Comparison of ENCODE assay signal across 8 mouse cellular contexts in the genomic region with DNA sequence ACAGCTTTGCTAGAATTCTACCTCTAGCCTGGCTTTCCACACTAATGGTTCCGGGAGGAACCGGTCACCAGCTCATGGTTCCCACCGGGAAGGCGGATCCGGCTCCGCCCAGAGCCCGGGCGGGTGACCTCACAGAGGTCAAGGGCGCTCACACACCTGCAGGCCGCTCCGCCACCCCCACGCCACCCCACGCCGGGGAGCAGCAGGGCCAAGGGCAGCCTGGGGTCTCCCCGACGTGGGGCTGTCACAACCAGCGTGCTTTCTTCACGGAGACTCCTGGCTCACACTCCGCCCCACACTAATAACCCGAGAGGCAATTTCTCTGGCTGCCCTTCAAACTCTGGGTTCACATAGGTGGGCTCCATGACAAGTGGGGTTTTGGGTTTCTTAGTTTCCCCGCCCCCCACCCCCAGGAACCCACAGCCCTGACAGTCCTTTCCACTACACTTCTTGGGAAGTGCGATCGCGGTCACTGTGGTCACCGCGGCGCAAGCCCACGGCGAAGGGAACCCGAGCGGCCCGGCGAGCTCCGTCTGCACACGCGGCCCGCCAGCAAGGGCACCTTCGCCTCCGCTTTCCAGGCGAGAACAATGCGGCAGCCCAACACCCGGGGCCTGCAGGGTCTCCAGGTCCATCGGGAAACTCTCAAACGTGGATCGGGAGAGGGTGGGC. TPM values are rescaled to one million over a fixed set of nuclear protein-coding genes. Genes with fewer than 3 reads are reported as not detected.
DNase-seq lines count a peak whose midpoint lies in the region; ATAC-seq and TF ChIP-seq lines count a peak whose summit lies in the region.

No protein-coding gene starts in this region.

- H3K36me3 ChIP-seq in forebrain, embryonic 12.5 days (replicated peaks): no peaks in the 10 kb centered on the region
- no peaks in the 10 kb centered on the region for H3K36me3 ChIP-seq in heart, embryonic 15.5 days
- no peaks in the 10 kb centered on the region for H3K36me3 ChIP-seq in neural tube, embryonic 14.5 days (ENCODE audit: control insufficient read depth, insufficient read depth, low read length)
- H3K36me3 ChIP-seq in thymus, adult 2 months (ENCODE audit: control insufficient read depth, insufficient read depth, low read length): no peaks in the 10 kb centered on the region

- peaks cover 38% of the 10 kb centered on the region for H3K4me1 ChIP-seq in forebrain, embryonic 12.5 days
- peaks cover 11% of the 10 kb centered on the region for H3K4me1 ChIP-seq in heart, embryonic 15.5 days (replicated peaks)
- H3K4me1 ChIP-seq in neural tube, embryonic 14.5 days (ENCODE audit: control insufficient read depth, insufficient read depth, low read length): peaks cover 12% of the 10 kb centered on the region; the same call in 1 of the 2 replicates
- H3K4me1 ChIP-seq in thymus, adult 2 months (replicated peaks; ENCODE audit: control insufficient read depth, insufficient read depth, low read length): peaks cover 7% of the 10 kb centered on the region; the same call in 1 of the 2 replicates

- ATAC-seq in cerebellum, adult (ENCODE audit: insufficient number of reproducible peaks, low FRiP score, low TSS enrichment): peak; percentile 47
- peak; percentile 3 for ATAC-seq in forebrain, embryonic 12.5 days (ENCODE audit: low FRiP score)
- peak; percentile 51 for ATAC-seq in heart, embryonic 15.5 days (replicated peaks; ENCODE audit: insufficient number of reproducible peaks, insufficient read depth, low FRiP score, low read depth)
- ATAC-seq in neural tube, embryonic 14.5 days (ENCODE audit: low read depth): peak; percentile 47

- 1% methylated on average over 45 of the region's 45 CpGs for WGBS in forebrain, embryonic 12.5 days
- under 1% methylated on average over 45 of the region's 45 CpGs for WGBS in heart, embryonic 15.5 days
- under 1% methylated on average over 45 of the region's 45 CpGs for WGBS in neural tube, embryonic 14.5 days
- under 1% methylated on average over 45 of the region's 45 CpGs for WGBS in thymus, adult 2 months

- H3K4me2 ChIP-seq in forebrain, embryonic 12.5 days: peak overlapping the region; percentile 98
- H3K4me2 ChIP-seq in heart, embryonic 15.5 days: peak overlapping the region; percentile 88
- peak overlapping the region; percentile 98 for H3K4me2 ChIP-seq in neural tube, embryonic 14.5 days (ENCODE audit: low read depth, low read length)

- peak overlapping the region; percentile 75 for H3K4me3 ChIP-seq in forebrain, embryonic 12.5 days (replicated peaks)
- H3K4me3 ChIP-seq in heart, embryonic 15.5 days: peak overlapping the region; percentile 77
- peak overlapping the region; percentile 64 for H3K4me3 ChIP-seq in neural tube, embryonic 14.5 days (ENCODE audit: low read depth, low read length)
- peak overlapping the region; percentile 59 for H3K4me3 ChIP-seq in thymus, adult 2 months (ENCODE audit: control insufficient read depth, insufficient read depth, low read length)

- no peak for TF ChIP-seq POLR2A in thymus, adult 2 months (IDR thresholded peaks at IDR 0.05; ENCODE audit: control insufficient read depth, extremely low read depth, insufficient read depth, low read length, poor library complexity)

- H3K9ac ChIP-seq in forebrain, embryonic 12.5 days: peak overlapping the region; percentile 75
- peak overlapping the region; percentile 80 for H3K9ac ChIP-seq in heart, embryonic 15.5 days
- peak overlapping the region; percentile 87 for H3K9ac ChIP-seq in neural tube, embryonic 14.5 days (replicated peaks; ENCODE audit: low read depth, low read length)

- no peak for TF ChIP-seq CTCF in thymus, adult 2 months (IDR thresholded peaks at IDR 0.05; ENCODE audit: borderline replicate concordance, control insufficient read depth, extremely low read depth, insufficient read depth, low read length, poor library complexity)

- H3K27ac ChIP-seq in forebrain, embryonic 12.5 days: peak overlapping the region; percentile 100
- peak overlapping the region; percentile 100 for H3K27ac ChIP-seq in heart, embryonic 15.5 days
- H3K27ac ChIP-seq in neural tube, embryonic 14.5 days (ENCODE audit: low read depth, low read length): peak overlapping the region; percentile 100
- peak overlapping the region; percentile 76 for H3K27ac ChIP-seq in thymus, adult 2 months (ENCODE audit: control insufficient read depth, insufficient read depth, low read length)

- no peaks in the 10 kb centered on the region for H3K27me3 ChIP-seq in forebrain, embryonic 12.5 days
- no peaks in the 10 kb centered on the region for H3K27me3 ChIP-seq in heart, embryonic 15.5 days
- no peaks in the 10 kb centered on the region for H3K27me3 ChIP-seq in neural tube, embryonic 14.5 days (ENCODE audit: control insufficient read depth, insufficient read depth, low read length)
- no peaks in the 10 kb centered on the region for H3K27me3 ChIP-seq in thymus, adult 2 months (ENCODE audit: control insufficient read depth, insufficient read depth, low read length)

- peak; percentile 85 for DNase-seq in ES-CJ7 (ENCODE audit: low read depth, low spot score)
- DNase-seq in kidney, postnatal 25 days: peak; percentile 87 to 94
- DNase-seq in lung, adult 18-20 months: peak; percentile 87 to 89
- peak; percentile 66 for DNase-seq in thymus, adult 2 months

- no peaks in the 10 kb centered on the region for H3K9me3 ChIP-seq in forebrain, embryonic 12.5 days
- no peaks in the 10 kb centered on the region for H3K9me3 ChIP-seq in heart, embryonic 15.5 days (replicated peaks)
- H3K9me3 ChIP-seq in neural tube, embryonic 14.5 days (ENCODE audit: control insufficient read depth, low read length): no peaks in the 10 kb centered on the region

RNA-seq across cellular contexts. Expression of a gene that starts 6.8 kb away (rescaled TPM):
- 20.3 and 20.9 TPM in 2 replicates for polyA plus RNA-seq in forebrain, embryonic 12.5 days (2016; fragmentation: Nextera tagmentation; extraction: Ambion mirVana)
- 6.3 and 7.5 TPM in 2 replicates for polyA plus RNA-seq in heart, embryonic 15.5 days (2015; fragmentation: Nextera tagmentation; extraction: Ambion mirVana)
- 21.7 and 23.9 TPM in 2 replicates for polyA plus RNA-seq in neural tube, embryonic 14.5 days (2014; fragmentation: Nextera tagmentation; extraction: Ambion mirVana)
- polyA plus RNA-seq in thymus, adult 2 months (2012; rRNA removed): 63.4 and 84.1 TPM in 2 replicates

Comparison
In these comparisons a context has a peak if more than half of its experiments do, and no peak if none do; other contexts are left out.
1. Peak in every context shown above with its lines: DNase-seq, ATAC-seq, H3K4me3 ChIP-seq and H3K27ac ChIP-seq.